In the genomic region with DNA sequence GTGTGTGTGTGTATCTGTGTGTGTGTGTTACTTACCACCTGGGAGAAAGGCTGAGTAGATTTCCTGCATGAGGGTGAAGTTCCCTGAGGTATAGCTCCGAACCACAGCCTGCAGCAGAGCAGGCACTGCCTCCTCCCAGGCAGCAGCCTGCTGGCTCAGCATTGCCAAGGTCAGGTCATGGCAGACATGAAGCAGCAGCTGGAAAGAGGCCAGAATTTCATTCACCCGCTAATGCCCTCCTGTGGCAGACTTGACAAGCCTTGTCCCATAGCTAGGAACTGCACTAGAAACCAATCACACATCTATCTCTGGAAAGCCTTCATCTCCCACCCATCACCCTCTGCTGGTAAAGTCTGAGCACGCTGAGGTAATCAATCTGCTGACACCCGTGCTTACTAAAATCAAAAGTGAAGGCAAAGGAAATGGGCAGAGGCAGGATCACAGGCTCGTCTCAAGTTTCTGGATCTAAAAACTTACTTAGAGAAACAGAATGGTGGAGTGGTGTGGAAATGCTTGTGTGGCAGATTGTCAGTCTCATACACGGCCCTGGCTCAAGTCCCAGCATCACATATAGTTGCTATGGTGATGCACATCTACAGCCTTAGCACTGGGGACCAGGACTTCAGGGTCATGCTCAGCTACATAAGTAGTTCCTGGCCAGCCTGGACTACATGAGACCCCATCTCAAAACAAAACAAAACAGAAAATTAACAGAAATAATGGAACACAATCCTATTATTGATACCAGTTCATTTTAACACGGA, we compare ENCODE assay signal across 10 mouse cellular contexts. TPM values are rescaled to one million over a fixed set of nuclear protein-coding genes. Genes with fewer than 3 reads are reported as not detected.
DNase-seq lines count a peak whose midpoint lies in the region; ATAC-seq and TF ChIP-seq lines count a peak whose summit lies in the region.
"Had no signal": no experiment of that assay in that cellular context is flagged by ENCODE, and none has a peak within 500 bp of the region (broad histone marks: within the 10 kb centered on the region; RNA-seq: fewer than 3 reads in every experiment).

No protein-coding gene starts in this region.

- intact Hi-C loops in left cerebral cortex, postnatal 4 days (cut with DNase I) = no loop called here
- intact Hi-C loops in left cerebral cortex, postnatal 36 days (cut with DNase I) = no loop called here
- intact Hi-C loops in gastrocnemius, adult 2 months (cut with DNase I) = no loop called here

- peak; percentile 92 for ATAC-seq in inflammation-experienced regulatory T-cells, adult 6 months
- ATAC-seq in lung, embryonic 16.5 days (ENCODE audit: low read depth) = peak; percentile 53
- no peak for ATAC-seq in midbrain, embryonic 16.5 days

- no peaks in the 10 kb centered on the region for H3K9me3 ChIP-seq in lung, embryonic 16.5 days (ENCODE audit: control insufficient read depth, low read length)
- no peaks in the 10 kb centered on the region for H3K9me3 ChIP-seq in midbrain, embryonic 16.5 days (replicated peaks; ENCODE audit: control insufficient read depth, low read length, poor library complexity, severe bottlenecking)
- H3K9me3 ChIP-seq: neural tube, embryonic 12.5 days had no signal

- H3K27me3 ChIP-seq in lung, embryonic 16.5 days (ENCODE audit: control insufficient read depth, insufficient read depth, low read depth, low read length) = no peaks in the 10 kb centered on the region
- no peaks in the 10 kb centered on the region for H3K27me3 ChIP-seq in midbrain, embryonic 16.5 days (ENCODE audit: control insufficient read depth, insufficient read depth, low read depth, low read length)
- H3K27me3 ChIP-seq: neural tube, embryonic 12.5 days had no signal

- peak; percentile 81 for DNase-seq in left cerebral cortex, postnatal 4 days
- DNase-seq in left cerebral cortex, postnatal 36 days (ENCODE audit: low spot score in 2 of 2) = no peak
- peak; percentile 88 for DNase-seq in adrenal gland, adult 8-10 months
- DNase-seq in gastrocnemius, adult 2 months = peak; percentile 85
- peak; percentile 38 for DNase-seq in telencephalon, adult 2 months (ENCODE audit: low read depth, low spot score)

- peak overlapping the region; percentile 55 for H3K4me3 ChIP-seq in gastrocnemius, adult 2 months
- H3K4me3 ChIP-seq in lung, embryonic 16.5 days (ENCODE audit: low read length) = no peak overlapping the region
- H3K4me3 ChIP-seq in midbrain, embryonic 16.5 days (ENCODE audit: low read depth, low read length) = no peak overlapping the region
- H3K4me3 ChIP-seq: neural tube, embryonic 12.5 days had no signal

- H3K4me2 ChIP-seq in lung, embryonic 16.5 days (ENCODE audit: low read depth, low read length) = no peak overlapping the region
- no peak overlapping the region for H3K4me2 ChIP-seq in midbrain, embryonic 16.5 days (ENCODE audit: low read length)
- H3K4me2 ChIP-seq: neural tube, embryonic 12.5 days had no signal

- 46% methylated on average over 7 of the region's 7 CpGs for WGBS in lung, embryonic 16.5 days
- 75% methylated on average over 7 of the region's 7 CpGs for WGBS in midbrain, embryonic 16.5 days

- TF ChIP-seq CTCF in gastrocnemius, adult 2 months (IDR thresholded peaks at IDR 0.05) = peak; percentile 56

- peak overlapping the region; percentile 83 for H3K27ac ChIP-seq in gastrocnemius, adult 2 months
- H3K27ac ChIP-seq in lung, embryonic 16.5 days (ENCODE audit: low read length) = no peak overlapping the region
- H3K27ac ChIP-seq in midbrain, embryonic 16.5 days (ENCODE audit: low read length) = no peak overlapping the region
- H3K27ac ChIP-seq: neural tube, embryonic 12.5 days had no signal

- no peak overlapping the region for H3K9ac ChIP-seq in lung, embryonic 16.5 days (ENCODE audit: low read length)
- H3K9ac ChIP-seq in midbrain, embryonic 16.5 days (ENCODE audit: low read depth, low read length) = no peak overlapping the region
- H3K9ac ChIP-seq: neural tube, embryonic 12.5 days had no signal

- peaks cover 19% of the 10 kb centered on the region for H3K36me3 ChIP-seq in lung, embryonic 16.5 days (ENCODE audit: control insufficient read depth, insufficient read depth, low read length)
- peaks cover 34% of the 10 kb centered on the region for H3K36me3 ChIP-seq in midbrain, embryonic 16.5 days (ENCODE audit: control insufficient read depth, insufficient read depth, low read length)

- no peaks in the 10 kb centered on the region for H3K4me1 ChIP-seq in lung, embryonic 16.5 days (replicated peaks; ENCODE audit: control insufficient read depth, insufficient read depth, low read length)
- H3K4me1 ChIP-seq in midbrain, embryonic 16.5 days (ENCODE audit: control insufficient read depth, insufficient read depth, low read length) = no peaks in the 10 kb centered on the region
- H3K4me1 ChIP-seq: neural tube, embryonic 12.5 days had no signal

RNA-seq across cellular contexts. Expression of gene Cnot8, which starts 22.6 kb away (rescaled TPM):
- total RNA-seq in left cerebral cortex, postnatal 4 days (2021) = 10 to 100 TPM; 58.3 to 62.8 TPM
- total RNA-seq in left cerebral cortex, postnatal 36 days (2021) = 10 to 100 TPM; 51.9 to 58.0 TPM
- total RNA-seq in adrenal gland, adult 8-10 months (2022) = 10 to 100 TPM; 55.0 to 59.3 (median 56.6) TPM
- 10 to 100 TPM; 28.4 to 38.0 TPM for total RNA-seq in gastrocnemius, adult 2 months (2021)
- polyA plus RNA-seq in inflammation-experienced regulatory T-cells, adult 6 months (2017; shearing (Covaris generic)) = 10 to 100 TPM; 78.6 to 90.1 (median 89.4) TPM
- 87.2 and 98.8 TPM in 2 replicates for polyA plus RNA-seq in lung, embryonic 16.5 days (2015; fragmentation: Nextera tagmentation; extraction: Ambion mirVana)
- polyA plus RNA-seq in midbrain, embryonic 16.5 days (2015; fragmentation: Nextera tagmentation; extraction: Ambion mirVana) = 105 and 113 TPM in 2 replicates

RNA-seq across cellular contexts. Expression of gene Gm12248, which starts 33.6 kb away (rescaled TPM):
- total RNA-seq in left cerebral cortex, postnatal 4 days (2021) = not detected
- total RNA-seq in left cerebral cortex, postnatal 36 days (2021) = not detected
- total RNA-seq in adrenal gland, adult 8-10 months (2022) = 1 to 10 TPM in 1 of 4 experiments, not detected in 3; 3.1 TPM
- total RNA-seq in gastrocnemius, adult 2 months (2021) = not detected
- polyA plus RNA-seq in inflammation-experienced regulatory T-cells, adult 6 months (2017; shearing (Covaris generic)) = under 1 TPM in 1 of 3 experiments, not detected in 2; 0.62 TPM
- not detected in 2 replicates for polyA plus RNA-seq in lung, embryonic 16.5 days (2015; fragmentation: Nextera tagmentation; extraction: Ambion mirVana)
- polyA plus RNA-seq in midbrain, embryonic 16.5 days (2015; fragmentation: Nextera tagmentation; extraction: Ambion mirVana) = 0.13 TPM in 1 of 2 replicates, not detected in the other
- total RNA-seq: hematopoietic stem cell, adult 5-6 weeks had no signal
- polyA plus RNA-seq: neural tube, embryonic 12.5 days had no signal

RNA-seq across cellular contexts. Expression of gene Gemin5, which starts 41.8 kb away (rescaled TPM):
- 10 to 100 TPM; 21.3 to 22.0 TPM for total RNA-seq in left cerebral cortex, postnatal 4 days (2021)
- 10 to 100 TPM; 17.1 to 18.1 TPM for total RNA-seq in left cerebral cortex, postnatal 36 days (2021)
- 10 to 100 TPM; 20.5 to 34.7 (median 26.4) TPM for total RNA-seq in adrenal gland, adult 8-10 months (2022)
- total RNA-seq in gastrocnemius, adult 2 months (2021) = 10 to 100 TPM in 1 of 2 experiments, 1 to 10 TPM in 1; 8.7 to 10.9 TPM
- polyA plus RNA-seq in inflammation-experienced regulatory T-cells, adult 6 months (2017; shearing (Covaris generic)) = 1 to 10 TPM; 5.7 to 6.4 (median 5.9) TPM
- 14.7 and 15.1 TPM in 2 replicates for polyA plus RNA-seq in lung, embryonic 16.5 days (2015; fragmentation: Nextera tagmentation; extraction: Ambion mirVana)
- 12.7 and 13.9 TPM in 2 replicates for polyA plus RNA-seq in midbrain, embryonic 16.5 days (2015; fragmentation: Nextera tagmentation; extraction: Ambion mirVana)

RNA-seq across cellular contexts. Expression of gene Mrpl22, which starts 44.9 kb away (rescaled TPM):
- total RNA-seq in left cerebral cortex, postnatal 4 days (2021) = 10 to 100 TPM; 37.6 to 37.9 TPM
- 10 to 100 TPM; 30.7 to 37.4 TPM for total RNA-seq in left cerebral cortex, postnatal 36 days (2021)
- 10 to 100 TPM; 63.8 to 78.6 (median 70.4) TPM for total RNA-seq in adrenal gland, adult 8-10 months (2022)
- 10 to 100 TPM; 35.6 to 45.8 TPM for total RNA-seq in gastrocnemius, adult 2 months (2021)
- 10 to 100 TPM; 58.3 to 73.6 (median 64.8) TPM for polyA plus RNA-seq in inflammation-experienced regulatory T-cells, adult 6 months (2017; shearing (Covaris generic))
- polyA plus RNA-seq in lung, embryonic 16.5 days (2015; fragmentation: Nextera tagmentation; extraction: Ambion mirVana) = 108 and 109 TPM in 2 replicates
- polyA plus RNA-seq in midbrain, embryonic 16.5 days (2015; fragmentation: Nextera tagmentation; extraction: Ambion mirVana) = 88.5 and 93.4 TPM in 2 replicates

Comparison
In these comparisons a context has a peak if more than half of its experiments do, and no peak if none do; other contexts are left out.
1. DNase-seq: peak in left cerebral cortex, postnatal 4 days (single experiment), adrenal gland, adult 8-10 months (single experiment), gastrocnemius, adult 2 months (single experiment) and telencephalon, adult 2 months (single experiment); none in left cerebral cortex, postnatal 36 days (0 of 2).